Mouse (Mus musculus) limb, embryonic 12.5 days (tissue): Measurements from ENCODE around the gene Vsir. TPM values are rescaled to one million over a fixed set of nuclear protein-coding genes. Genes with fewer than 3 reads are reported as not detected.

Experiments
- ATAC-seq: fragments of 200-750 bp; cut with Nextera tagmentation; 2 replicates; pipeline ENCODE4 v1.8.0; 2017; ENCODE audit warnings: low read depth, moderate TSS enrichment; ENCODE audit not compliant: insufficient number of reproducible peaks, insufficient read depth, low FRiP score, low TSS enrichment
- H3K27ac ChIP-seq: fragments of 300-500 bp; sonication (generic); 2 replicates; pipeline ENCODE4 v1.5.1; 2016; ENCODE audit warnings: mild to moderate bottlenecking, moderate library complexity
- H3K27me3 ChIP-seq: fragments of 300-500 bp; sonication (generic); 2 replicates; pipeline ENCODE4 v1.6.1; 2016; ENCODE audit warnings: mild to moderate bottlenecking, moderate library complexity
- H3K36me3 ChIP-seq: fragments of 300-500 bp; sonication (generic); 2 replicates; pipeline ENCODE4 v1.6.1; 2016; ENCODE audit warnings: mild to moderate bottlenecking, moderate library complexity
- H3K4me1 ChIP-seq: fragments of 300-500 bp; sonication (generic); replicated peaks from 2 replicates; pipeline ENCODE4 v1.6.1; 2016
- H3K4me2 ChIP-seq: fragments of 300-500 bp; sonication (generic); 2 replicates; pipeline ENCODE4 v1.6.1; 2016; ENCODE audit warnings: mild to moderate bottlenecking, moderate library complexity
- H3K4me3 ChIP-seq: fragments of 300-500 bp; sonication (generic); replicated peaks from 2 replicates; pipeline ENCODE4 v1.5.1; 2016; ENCODE audit warnings: mild to moderate bottlenecking
- H3K9ac ChIP-seq: fragments of 300-500 bp; sonication (generic); replicated peaks from 2 replicates; pipeline ENCODE4 v1.6.1; 2016; ENCODE audit warnings: mild to moderate bottlenecking, moderate library complexity
- H3K9me3 ChIP-seq: fragments of 300-500 bp; sonication (generic); 2 replicates; pipeline ENCODE4 v1.6.1; 2016; ENCODE audit warnings: mild to moderate bottlenecking, moderate library complexity
- whole genome bisulfite sequencing: fragments of 180-500 bp; shearing (Covaris S2); methylation state at CpG from one replicate; pipeline ENCODE4 v1.1.7; 2016; 5-methylcytosine and 5-hydroxymethylcytosine counted together
- polyA plus RNA-seq: library from polyadenylated mRNA; unstranded; fragments of >200 nt; fragmentation: Nextera tagmentation; extraction: Ambion mirVana; gene quantifications from 2 replicates; pipeline ENCODE4 v1.2.1, GENCODE M21; 2016

The Vsir gene
- 1.7 and 1.8 TPM in 2 replicates for polyA plus RNA-seq

DNA sequence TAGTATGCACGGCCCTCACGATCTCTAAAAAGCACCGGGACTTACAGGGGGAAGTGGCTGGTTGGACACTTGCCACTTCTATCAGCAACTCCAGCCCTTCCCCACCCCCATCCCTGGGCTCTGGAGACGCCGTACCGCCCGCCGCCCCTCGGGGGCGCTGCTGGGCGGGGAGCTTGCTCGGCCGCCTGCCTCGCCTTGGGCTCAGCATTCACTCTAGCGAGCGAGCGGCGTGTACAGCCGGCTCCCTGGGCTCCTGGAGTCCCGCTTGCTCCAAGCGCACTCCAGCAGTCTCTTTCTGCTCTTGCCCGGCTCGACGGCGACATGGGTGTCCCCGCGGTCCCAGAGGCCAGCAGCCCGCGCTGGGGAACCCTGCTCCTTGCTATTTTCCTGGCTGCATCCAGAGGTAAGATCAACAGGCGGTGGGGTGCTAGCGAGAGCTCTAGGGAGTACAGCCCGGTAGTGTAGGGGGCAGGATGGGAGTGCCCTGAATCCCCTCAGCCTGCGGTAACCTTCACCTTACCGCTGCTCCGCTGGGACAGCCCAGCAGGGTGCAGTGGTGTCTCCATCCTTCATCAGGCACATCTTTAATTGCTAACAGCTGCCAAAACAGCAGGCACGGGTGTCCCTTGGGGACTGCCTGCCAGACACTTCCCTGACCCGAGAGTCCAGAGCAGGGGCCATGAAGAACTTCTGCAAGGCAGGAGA, at the start of gene Vsir:
Gene Vsir, plus strand, starts transcription at position 151 of the 705 bp plus-strand sequence.
- Histone ChIP-seq H3K27ac (no peak within 1 kb of the TSS), H3K9ac (peak within 1 kb of the TSS; percentile 50; the same call in 1 of the 2 replicates), H3K4me2 (peak within 1 kb of the TSS; percentile 57), H3K4me3 (peak within 1 kb of the TSS; percentile 36), H3K4me1 (peaks cover 48% of the 10 kb centered on the region), H3K36me3 (no peaks in the 10 kb centered on the region), H3K27me3 (peaks cover 29% of the 10 kb centered on the region), H3K9me3 (no peaks in the 10 kb centered on the region)
- no peak for ATAC-seq
- WGBS, result 2% methylated on average over 37 of the region's 37 CpGs

DNA sequence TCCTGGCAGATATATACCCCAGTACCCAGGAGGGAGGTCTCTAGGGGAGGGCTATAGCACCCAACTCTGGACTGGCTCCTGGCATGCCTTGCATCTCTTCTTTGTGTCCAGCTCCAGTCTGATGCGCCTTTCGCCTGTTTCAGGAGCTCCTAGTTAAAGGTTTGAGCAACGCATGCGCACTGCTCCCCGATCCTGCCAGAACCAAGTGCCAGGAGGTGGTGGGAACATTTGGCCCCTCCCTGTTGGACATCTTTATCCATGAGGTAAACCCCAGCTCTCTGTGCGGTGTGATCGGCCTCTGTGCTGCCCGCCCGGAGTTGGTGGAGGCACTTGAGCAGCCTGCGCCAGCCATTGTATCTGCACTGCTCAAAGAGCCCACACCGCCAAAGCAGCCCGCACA, 47.0 kb upstream of the Vsir start:
- Histone ChIP-seq H3K9ac (no peak overlapping the region), H3K36me3 (peaks cover 86% of the 10 kb centered on the region), H3K27ac (no peak overlapping the region), H3K4me3 (no peak overlapping the region), H3K9me3 (no peaks in the 10 kb centered on the region), H3K4me1 (no peaks in the 10 kb centered on the region), H3K4me2 (no peak overlapping the region), H3K27me3 (no peaks in the 10 kb centered on the region)
- no peak for ATAC-seq
- 97% methylated on average over 12 of the region's 12 CpGs for WGBS

DNA sequence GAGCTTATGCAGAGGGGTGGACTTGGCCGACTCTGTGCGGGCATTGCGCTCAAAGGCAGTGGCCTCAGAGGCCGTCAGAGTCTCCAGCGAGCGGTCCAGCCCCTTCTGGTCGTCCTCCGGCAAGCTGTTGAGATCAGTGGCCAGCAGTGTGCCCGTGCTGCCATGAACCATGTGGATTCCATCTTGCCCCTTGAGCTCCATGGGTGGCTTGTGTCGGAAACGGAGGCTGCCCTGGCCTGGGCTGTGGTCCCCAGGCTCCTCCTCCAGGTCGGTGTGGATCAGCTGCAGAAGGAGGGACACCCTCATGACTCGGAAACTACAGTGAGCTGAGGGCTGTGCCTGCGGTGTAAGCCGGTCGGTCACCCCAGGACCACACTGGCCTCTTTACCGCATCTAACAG, 43.2 kb upstream of the Vsir start:
- Histone ChIP-seq H3K9ac (no peak overlapping the region), H3K4me1 (no peaks in the 10 kb centered on the region), H3K9me3 (no peaks in the 10 kb centered on the region), H3K4me2 (no peak overlapping the region), H3K27ac (no peak overlapping the region), H3K4me3 (no peak overlapping the region), H3K36me3 (peaks cover 53% of the 10 kb centered on the region), H3K27me3 (no peaks in the 10 kb centered on the region)
- 84% methylated on average over 17 of the region's 17 CpGs for whole genome bisulfite sequencing
- ATAC-seq, result no peak

DNA sequence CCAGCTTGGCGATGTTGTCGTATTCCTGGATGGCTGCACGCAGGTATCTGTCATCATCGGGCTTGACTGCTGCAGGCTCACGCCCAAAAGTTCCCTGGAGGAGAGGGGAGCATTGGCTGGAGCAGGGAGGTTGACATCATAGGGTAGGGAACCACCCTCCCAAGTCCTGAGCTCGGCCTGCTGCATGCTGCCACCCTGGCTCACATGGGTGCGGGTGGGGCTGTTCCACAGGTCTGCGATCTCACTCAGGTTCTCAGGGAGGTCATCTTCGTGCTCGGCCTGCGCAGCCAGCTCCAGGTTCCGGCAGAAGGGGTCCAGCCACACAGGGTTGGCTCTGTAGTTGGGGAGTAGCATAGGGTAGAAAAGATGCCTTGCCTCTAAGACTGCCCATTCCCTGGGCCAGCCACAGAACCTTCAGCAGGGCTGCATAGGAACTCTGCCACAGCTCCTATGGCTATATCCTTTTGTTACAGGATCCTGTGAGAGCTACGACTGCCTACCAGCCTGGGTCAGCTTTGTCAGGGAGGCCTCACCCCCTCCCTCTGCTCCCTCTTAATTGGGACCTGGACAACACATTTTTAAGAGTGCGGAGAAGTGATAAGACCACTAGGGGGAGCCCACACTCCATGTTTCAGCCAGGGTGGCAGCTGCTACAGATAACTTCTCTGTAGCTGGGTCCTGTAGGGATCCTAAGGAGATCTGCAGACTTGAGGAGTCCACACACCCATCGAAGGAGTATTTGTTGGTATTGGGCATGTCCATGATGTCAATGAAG, 41.6 kb upstream of the Vsir start:
- Histone ChIP-seq H3K4me2 (no peak overlapping the region), H3K4me3 (no peak overlapping the region), H3K9me3 (no peaks in the 10 kb centered on the region), H3K9ac (no peak overlapping the region), H3K27me3 (no peaks in the 10 kb centered on the region), H3K27ac (no peak overlapping the region), H3K4me1 (no peaks in the 10 kb centered on the region), H3K36me3 (peaks cover 37% of the 10 kb centered on the region)
- WGBS, result 73% methylated on average over 15 of the region's 15 CpGs
- ATAC-seq, result peak; percentile 61

DNA sequence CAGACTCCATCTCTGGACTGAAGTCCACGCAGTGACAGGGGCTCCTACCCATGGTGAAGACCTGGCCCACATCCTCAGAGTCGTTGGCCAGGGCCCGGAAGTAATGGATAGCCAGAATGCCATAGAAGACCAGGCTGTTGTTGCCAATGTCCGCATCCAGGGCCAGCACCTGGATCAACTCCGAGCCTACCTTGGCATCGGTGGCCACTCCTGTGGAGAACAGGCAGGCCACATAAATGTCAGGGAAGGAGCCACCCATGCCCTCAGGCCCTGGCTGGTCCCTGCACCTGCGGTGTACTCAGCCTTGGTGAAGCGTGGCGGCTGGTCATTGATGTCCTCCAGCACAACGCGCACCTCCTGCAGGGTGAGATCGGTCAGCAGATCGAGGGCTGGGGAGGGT, 36.0 kb upstream of the Vsir start:
- no peak for ATAC-seq
- Histone ChIP-seq H3K4me3 (no peak overlapping the region), H3K27me3 (no peaks in the 10 kb centered on the region), H3K36me3 (no peaks in the 10 kb centered on the region), H3K4me1 (no peaks in the 10 kb centered on the region), H3K4me2 (no peak overlapping the region), H3K9ac (no peak overlapping the region), H3K9me3 (no peaks in the 10 kb centered on the region), H3K27ac (no peak overlapping the region)
- WGBS, result 86% methylated on average over 13 of the region's 13 CpGs

DNA sequence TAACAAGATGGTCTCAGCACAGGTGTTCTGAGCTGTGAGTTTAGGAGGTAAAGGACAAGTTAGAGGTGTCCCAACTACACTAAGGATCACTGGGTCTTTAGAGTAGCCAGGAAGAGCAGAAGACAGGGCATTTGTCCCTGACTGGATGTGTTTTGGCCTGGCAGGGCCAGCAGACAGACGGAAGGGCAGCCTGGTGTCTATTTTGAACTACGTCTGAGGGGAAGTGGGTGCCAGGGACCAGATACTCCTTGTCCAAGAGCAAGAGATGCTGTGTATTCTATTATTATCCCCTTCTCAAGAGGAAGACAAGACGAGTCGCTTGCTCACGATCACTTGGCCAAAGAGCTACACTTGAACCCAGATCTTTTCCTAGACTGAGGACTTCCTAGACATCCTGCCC, 33.0 kb upstream of the Vsir start:
- no peak overlapping the region for H3K4me2 ChIP-seq
- no peaks in the 10 kb centered on the region for H3K4me1 ChIP-seq
- no peak for ATAC-seq
- no peaks in the 10 kb centered on the region for H3K36me3 ChIP-seq
- H3K9ac ChIP-seq, result no peak overlapping the region
- no peak overlapping the region for H3K27ac ChIP-seq
- H3K9me3 ChIP-seq, result no peaks in the 10 kb centered on the region
- WGBS, result 92% methylated on average over 5 of the region's 5 CpGs
- no peaks in the 10 kb centered on the region for H3K27me3 ChIP-seq
- H3K4me3 ChIP-seq, result no peak overlapping the region

DNA sequence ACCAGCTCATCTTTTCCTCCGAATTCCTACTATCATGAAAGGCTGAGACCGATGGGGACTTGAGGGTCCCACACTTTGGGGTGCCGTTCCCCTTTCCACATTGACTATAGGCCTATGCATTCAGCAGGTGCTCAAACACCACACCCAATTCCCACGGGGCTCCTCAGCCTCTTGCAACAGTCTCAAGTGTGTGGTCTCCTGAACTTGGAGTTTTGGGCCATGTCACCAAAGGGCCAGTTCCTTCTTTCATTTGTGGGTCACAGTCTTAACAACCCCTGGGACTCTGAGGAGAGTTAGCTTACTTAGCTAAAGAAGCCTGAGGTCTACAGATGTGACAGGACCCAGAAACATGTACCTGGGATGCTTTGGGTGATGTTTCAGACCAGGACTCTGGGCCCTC, 30.5 kb upstream of the Vsir start:
- 89% methylated on average over 4 of the region's 4 CpGs for whole genome bisulfite sequencing
- 0 out of 2 replicates have a peak, but pooled peaks cover 5% of the 10 kb centered on the region for H3K9me3 ChIP-seq
- ATAC-seq, result no peak
- no peak overlapping the region for H3K27ac ChIP-seq
- no peak overlapping the region for H3K4me3 ChIP-seq
- no peaks in the 10 kb centered on the region for H3K4me1 ChIP-seq
- no peaks in the 10 kb centered on the region for H3K36me3 ChIP-seq
- no peaks in the 10 kb centered on the region for H3K27me3 ChIP-seq
- H3K4me2 ChIP-seq, result no peak overlapping the region
- no peak overlapping the region for H3K9ac ChIP-seq

DNA sequence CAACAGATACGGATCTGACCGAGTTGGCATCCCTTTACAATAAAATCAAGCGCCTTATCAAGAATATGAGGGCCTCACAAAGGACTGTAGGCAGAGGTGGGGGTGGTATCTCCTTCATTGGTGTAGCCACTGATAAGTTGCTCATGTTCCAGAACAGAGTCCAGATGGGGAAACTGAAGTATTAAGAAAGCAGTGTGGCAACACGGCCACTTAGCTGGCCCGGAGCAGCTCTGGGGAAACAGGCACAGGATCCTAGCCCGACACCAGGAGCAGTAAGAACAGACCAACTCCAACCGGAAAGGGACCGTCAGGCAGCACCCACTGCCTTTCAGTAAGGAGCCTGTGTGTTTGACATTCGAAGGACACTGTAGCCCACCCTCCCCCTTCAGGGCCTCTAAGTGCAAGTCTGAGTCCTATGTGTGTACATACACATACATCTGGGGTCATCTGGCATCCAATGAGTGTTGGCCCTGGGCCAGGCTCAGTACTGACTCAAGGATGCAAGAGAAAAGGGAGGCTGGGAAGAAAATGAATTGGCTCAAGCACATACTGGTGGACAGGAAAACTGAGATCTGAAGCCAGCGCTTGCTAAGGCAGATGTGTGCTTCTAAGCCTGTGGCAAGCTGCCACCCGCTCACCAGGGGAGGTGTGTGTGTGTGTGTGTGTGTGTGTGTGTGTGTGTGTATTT, 17.5 kb upstream of the Vsir start:
- ATAC-seq, result no peak
- Histone ChIP-seq H3K9me3 (no peaks in the 10 kb centered on the region), H3K27me3 (no peaks in the 10 kb centered on the region), H3K9ac (0 out of 2 replicates have a peak overlapping the region, but pooled peaks have one; percentile 1), H3K4me2 (no peak overlapping the region), H3K36me3 (no peaks in the 10 kb centered on the region), H3K27ac (no peak overlapping the region), H3K4me3 (no peak overlapping the region), H3K4me1 (0 out of 2 replicates have a peak, but pooled peaks cover 6% of the 10 kb centered on the region)
- 76% methylated on average over 11 of the region's 11 CpGs for WGBS

DNA sequence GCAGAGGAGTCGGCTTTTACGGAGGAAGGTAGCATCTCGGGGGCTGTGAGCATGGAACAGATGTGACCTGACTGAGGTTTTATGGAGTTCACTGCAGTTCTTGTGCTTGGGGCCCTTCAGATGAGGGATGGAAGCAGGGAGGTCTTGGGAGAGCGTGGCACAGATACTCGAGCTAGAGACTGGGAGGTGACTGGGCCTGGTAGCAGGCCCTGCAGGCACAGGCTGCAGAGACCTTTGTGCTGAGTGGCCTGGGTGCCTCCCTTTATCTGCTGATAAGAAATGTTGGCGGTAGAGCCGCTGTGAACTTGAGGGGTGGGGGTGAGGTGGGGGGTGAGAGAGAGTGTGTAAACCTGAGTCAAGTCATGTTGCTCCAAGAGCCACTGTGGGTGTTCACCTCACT, 12.1 kb upstream of the Vsir start:
- 75% methylated on average over 7 of the region's 7 CpGs for WGBS
- no peak for ATAC-seq

DNA sequence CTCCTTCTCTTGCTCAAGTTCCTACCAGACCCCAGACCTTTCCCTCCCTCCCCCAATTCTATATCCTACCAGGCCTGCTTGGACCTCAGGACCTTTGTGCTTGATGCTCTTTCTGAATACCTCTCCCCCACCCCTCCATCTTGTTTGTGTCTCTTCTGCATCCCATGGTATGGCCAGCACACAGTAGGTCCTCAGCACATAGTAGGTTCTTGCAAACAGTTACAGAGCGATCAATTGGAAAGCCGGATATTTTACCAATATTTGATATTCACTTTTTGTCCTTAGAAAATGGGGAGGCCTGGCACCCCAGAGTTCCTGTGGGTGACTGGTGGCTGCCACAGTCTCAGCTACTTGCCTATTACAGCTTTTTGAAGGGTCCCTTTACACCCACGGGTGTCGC, 11.6 kb upstream of the Vsir start:
- Histone ChIP-seq H3K36me3 (no peaks in the 10 kb centered on the region), H3K27ac (no peak overlapping the region), H3K27me3 (no peaks in the 10 kb centered on the region), H3K9ac (no peak overlapping the region), H3K9me3 (no peaks in the 10 kb centered on the region), H3K4me1 (no peaks in the 10 kb centered on the region), H3K4me2 (no peak overlapping the region), H3K4me3 (no peak overlapping the region)
- 93% methylated on average over 4 of the region's 4 CpGs for WGBS
- no peak for ATAC-seq

More for the DNA sequence above, 12.1 kb upstream of the Vsir start:
- Histone ChIP-seq H3K27me3 (no peaks in the 10 kb centered on the region), H3K36me3 (no peaks in the 10 kb centered on the region), H3K4me2 (no peak overlapping the region), H3K9ac (no peak overlapping the region), H3K4me1 (no peaks in the 10 kb centered on the region), H3K27ac (no peak overlapping the region), H3K4me3 (no peak overlapping the region), H3K9me3 (no peaks in the 10 kb centered on the region)

DNA sequence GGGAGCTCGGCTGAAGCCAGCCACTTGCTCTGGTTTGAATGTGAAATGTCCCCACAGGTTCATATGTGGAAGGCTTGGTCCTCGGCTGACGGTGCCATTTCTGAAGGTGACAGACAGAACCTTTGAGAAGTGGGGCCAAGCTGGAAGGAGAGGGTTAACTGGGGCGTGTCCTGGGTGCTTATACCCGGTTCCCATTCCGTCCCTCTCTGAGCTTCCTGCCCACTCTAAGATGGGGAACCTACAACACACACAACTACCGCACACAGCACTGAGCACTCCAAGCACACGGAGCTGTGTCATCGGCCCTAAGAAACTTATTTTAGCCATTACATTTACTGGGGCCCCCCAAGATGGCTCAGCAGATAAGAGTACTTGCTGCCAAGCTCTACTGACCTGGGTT, 5.1 kb upstream of the Vsir start:
- WGBS, result 76% methylated on average over 9 of the region's 9 CpGs
- no peak overlapping the region for H3K4me2 ChIP-seq
- peaks cover 5% of the 10 kb centered on the region; the same call in 1 of the 2 replicates for H3K4me1 ChIP-seq
- no peaks in the 10 kb centered on the region for H3K36me3 ChIP-seq
- H3K9me3 ChIP-seq, result no peaks in the 10 kb centered on the region
- ATAC-seq, result no peak
- H3K27ac ChIP-seq, result no peak overlapping the region
- H3K27me3 ChIP-seq, result peaks cover 11% of the 10 kb centered on the region
- no peak overlapping the region for H3K9ac ChIP-seq
- H3K4me3 ChIP-seq, result no peak overlapping the region
